Mouse (Mus musculus): ENCODE measurements around the gene Kctd12. TPM values are rescaled to one million over a fixed set of nuclear protein-coding genes. Genes with fewer than 3 reads are reported as not detected.

Kctd12 gene
- polyA plus RNA-seq, 1 experiment, result not detected

GRCm38 (mm10) chr14:103012563-103013150 lies 30.2 kb upstream of the Kctd12 start:
- H3K36me3 ChIP-seq (ENCODE audit: control insufficient read depth, insufficient read depth), result no peaks in the 10 kb centered on the region
- H3K4me2 ChIP-seq (ENCODE audit: low read depth), result no peak overlapping the region
- no peak overlapping the region for H3ac ChIP-seq (ENCODE audit: control insufficient read depth, insufficient read length)
- H3K4me3 ChIP-seq, result no peak overlapping the region
- H3K27me3 ChIP-seq (ENCODE audit: control insufficient read depth, insufficient read depth, insufficient read length), result no peaks in the 10 kb centered on the region
- H3K79me2 ChIP-seq (ENCODE audit: control insufficient read depth, insufficient read depth), result no peaks in the 10 kb centered on the region
- TF ChIP-seq REST (IDR thresholded peaks at IDR 0.05; ENCODE audit: insufficient read depth, insufficient read length) (no peak), POLR2A (IDR thresholded peaks at IDR 0.05; ENCODE audit: insufficient read length, low read depth) (no peak), SRF (IDR thresholded peaks at IDR 0.05; ENCODE audit: control insufficient read depth, insufficient read length, low read depth) (no peak), TCF12 (IDR thresholded peaks at IDR 0.05; ENCODE audit: insufficient read depth, poor library complexity, severe bottlenecking) (no peak), E2F4 (IDR thresholded peaks at IDR 0.05; ENCODE audit: insufficient read depth) (no peak), TCF3 (IDR thresholded peaks at IDR 0.05; ENCODE audit: insufficient read length, low read depth) (no peak)

GRCm38 (mm10) chr14:103011782-103012181 lies 29.3 kb upstream of the Kctd12 start:
- H3K4me2 ChIP-seq (ENCODE audit: low read depth), result no peak overlapping the region
- no peaks in the 10 kb centered on the region for H3K36me3 ChIP-seq (ENCODE audit: control insufficient read depth, insufficient read depth)
- TF ChIP-seq MAX (IDR thresholded peaks at IDR 0.05; ENCODE audit: low read depth) (no peak), TCF12 (IDR thresholded peaks at IDR 0.05; ENCODE audit: insufficient read depth, poor library complexity, severe bottlenecking) (no peak), POLR2A (IDR thresholded peaks at IDR 0.05; ENCODE audit: insufficient read length, low read depth) (no peak), TCF3 (IDR thresholded peaks at IDR 0.05; ENCODE audit: insufficient read length, low read depth) (no peak), SRF (IDR thresholded peaks at IDR 0.05; ENCODE audit: control insufficient read depth, insufficient read length, low read depth) (no peak), REST (IDR thresholded peaks at IDR 0.05; ENCODE audit: insufficient read depth, insufficient read length) (no peak), CEBPB (IDR thresholded peaks at IDR 0.05; ENCODE audit: insufficient read depth, poor library complexity, severe bottlenecking) (no peak), MYOD1 (IDR thresholded peaks at IDR 0.05; ENCODE audit: control insufficient read depth in 1 of 3, insufficient read length in 2 of 3, low read depth in 2 of 3) (no peak), E2F4 (IDR thresholded peaks at IDR 0.05; ENCODE audit: insufficient read depth) (no peak)
- no peak overlapping the region for H3ac ChIP-seq (ENCODE audit: control insufficient read depth, insufficient read length)
- H3K79me2 ChIP-seq (ENCODE audit: control insufficient read depth, insufficient read depth), result no peaks in the 10 kb centered on the region
- H3K27me3 ChIP-seq (ENCODE audit: control insufficient read depth, insufficient read depth, insufficient read length), result no peaks in the 10 kb centered on the region
- no peak overlapping the region for H3K4me3 ChIP-seq

- no peak for TF ChIP-seq E2F4 (IDR thresholded peaks at IDR 0.05; ENCODE audit: insufficient read depth)
- no peak for TF ChIP-seq MYOG (IDR thresholded peaks at IDR 0.05; ENCODE audit: control insufficient read depth in 1 of 3, insufficient read depth in 1 of 3, insufficient read length in 2 of 3, low read depth in 2 of 3)
- no peak for TF ChIP-seq MYOD1 (IDR thresholded peaks at IDR 0.05; ENCODE audit: control insufficient read depth in 1 of 3, insufficient read length in 2 of 3, low read depth in 2 of 3)
- TF ChIP-seq POLR2AphosphoS2 (IDR thresholded peaks at IDR 0.05; ENCODE audit: insufficient read length, low read depth), result no peak
- no peak for TF ChIP-seq SRF (IDR thresholded peaks at IDR 0.05; ENCODE audit: control insufficient read depth, insufficient read length, low read depth)
- no peak for TF ChIP-seq CEBPB (IDR thresholded peaks at IDR 0.05; ENCODE audit: insufficient read depth, poor library complexity, severe bottlenecking)
- TF ChIP-seq REST (IDR thresholded peaks at IDR 0.05; ENCODE audit: insufficient read depth, insufficient read length), result no peak
- no peak for TF ChIP-seq TCF12 (IDR thresholded peaks at IDR 0.05; ENCODE audit: insufficient read depth, poor library complexity, severe bottlenecking)
- TF ChIP-seq USF1 (IDR thresholded peaks at IDR 0.05; ENCODE audit: low read depth), result no peak
- no peak for TF ChIP-seq POLR2A (IDR thresholded peaks at IDR 0.05; ENCODE audit: insufficient read length, low read depth)
- TF ChIP-seq TCF3 (IDR thresholded peaks at IDR 0.05; ENCODE audit: insufficient read length, low read depth), result no peak
- TF ChIP-seq MAX (IDR thresholded peaks at IDR 0.05; ENCODE audit: low read depth), result no peak
- no peaks in the 10 kb centered on the region for H3K27me3 ChIP-seq (ENCODE audit: control insufficient read depth, insufficient read depth, insufficient read length)
- no peaks in the 10 kb centered on the region for H3K79me2 ChIP-seq (ENCODE audit: control insufficient read depth, insufficient read depth)
Measured at GRCm38 (mm10) chr14:103007737-103008136, 25.3 kb upstream of the Kctd12 start.

GRCm38 (mm10) chr14:102994662-102995561 lies 12.5 kb upstream of the Kctd12 start:
- no peaks in the 10 kb centered on the region for H3K36me3 ChIP-seq (ENCODE audit: control insufficient read depth, insufficient read depth)
- no peak for TF ChIP-seq TCF12 (IDR thresholded peaks at IDR 0.05; ENCODE audit: insufficient read depth, poor library complexity, severe bottlenecking)
- no peak for TF ChIP-seq POLR2AphosphoS2 (IDR thresholded peaks at IDR 0.05; ENCODE audit: insufficient read length, low read depth)
- no peak for TF ChIP-seq TCF3 (IDR thresholded peaks at IDR 0.05; ENCODE audit: insufficient read length, low read depth)
- TF ChIP-seq MYOG (IDR thresholded peaks at IDR 0.05; ENCODE audit: control insufficient read depth in 1 of 3, insufficient read depth in 1 of 3, insufficient read length in 2 of 3, low read depth in 2 of 3), result no peak
- TF ChIP-seq E2F4 (IDR thresholded peaks at IDR 0.05; ENCODE audit: insufficient read depth), result no peak
- no peak for TF ChIP-seq USF1 (IDR thresholded peaks at IDR 0.05; ENCODE audit: low read depth)
- no peak for TF ChIP-seq SRF (IDR thresholded peaks at IDR 0.05; ENCODE audit: control insufficient read depth, insufficient read length, low read depth)
- no peak for TF ChIP-seq REST (IDR thresholded peaks at IDR 0.05; ENCODE audit: insufficient read depth, insufficient read length)
- TF ChIP-seq MAX (IDR thresholded peaks at IDR 0.05; ENCODE audit: low read depth), result no peak
- H3ac ChIP-seq (ENCODE audit: control insufficient read depth, insufficient read length), result no peak overlapping the region
- peaks cover 5% of the 10 kb centered on the region for H3K27me3 ChIP-seq (ENCODE audit: control insufficient read depth, insufficient read depth, insufficient read length)
- no peaks in the 10 kb centered on the region for H3K79me2 ChIP-seq (ENCODE audit: control insufficient read depth, insufficient read depth)
- H3K4me2 ChIP-seq (ENCODE audit: low read depth), result no peak overlapping the region
- H3K4me3 ChIP-seq, result no peak overlapping the region

More at GRCm38 (mm10) chr14:103007737-103008136, 25.3 kb upstream of the Kctd12 start:
- H3ac ChIP-seq (ENCODE audit: control insufficient read depth, insufficient read length), result no peak overlapping the region
- H3K4me2 ChIP-seq (ENCODE audit: low read depth), result no peak overlapping the region
- H3K4me3 ChIP-seq, result no peak overlapping the region
- H3K36me3 ChIP-seq (ENCODE audit: control insufficient read depth, insufficient read depth), result no peaks in the 10 kb centered on the region
